Mouse (Mus musculus) E14TG2a.4 (cell line): ENCODE measurements around the gene Lyar.

Experiments used
- H3K27me3 ChIP-seq: 2 replicates; pipeline ENCODE4 v1.6.1; 2014; ENCODE audit warnings: low read length, control low read depth; ENCODE audit not compliant: insufficient read depth
- H3K36me3 ChIP-seq: 2 replicates; pipeline ENCODE4 v1.6.1; 2014; ENCODE audit warnings: low read length, control low read depth; ENCODE audit not compliant: insufficient read depth
- H3K4me1 ChIP-seq: replicated peaks from 2 replicates; pipeline ENCODE4 v1.6.1; 2014; ENCODE audit warnings: low read depth, low read length, control low read depth
- H3K4me3 ChIP-seq: replicated peaks from 2 replicates; pipeline ENCODE4 v1.5.1; 2014; ENCODE audit warnings: mild to moderate bottlenecking, low read length
- H3K9me3 ChIP-seq: 2 replicates; pipeline ENCODE4 v1.6.1; 2014; ENCODE audit warnings: low read length, control low read depth
- CTCF ChIP-seq: conservative IDR thresholded peaks from 2 replicates; pipeline ENCODE4 v1.5.1; 2014; ENCODE audit warnings: low read length
- NANOG ChIP-seq: IDR thresholded peaks from 2 replicates; pipeline ENCODE4 v1.6.1; 2014; ENCODE audit warnings: borderline replicate concordance, low read length, mixed read lengths
- POU5F1 ChIP-seq: IDR thresholded peaks from 2 replicates; pipeline ENCODE4 v1.6.1; 2014; ENCODE audit warnings: low read length, borderline replicate concordance

Gene Lyar

GRCm38 (mm10) chr5:38196821-38197481 lies 23.3 kb upstream of the Lyar start:
- H3K4me1 ChIP-seq = 0 out of 2 replicates have a peak, but pooled peaks cover 3% of the 10 kb centered on the region

DNA sequence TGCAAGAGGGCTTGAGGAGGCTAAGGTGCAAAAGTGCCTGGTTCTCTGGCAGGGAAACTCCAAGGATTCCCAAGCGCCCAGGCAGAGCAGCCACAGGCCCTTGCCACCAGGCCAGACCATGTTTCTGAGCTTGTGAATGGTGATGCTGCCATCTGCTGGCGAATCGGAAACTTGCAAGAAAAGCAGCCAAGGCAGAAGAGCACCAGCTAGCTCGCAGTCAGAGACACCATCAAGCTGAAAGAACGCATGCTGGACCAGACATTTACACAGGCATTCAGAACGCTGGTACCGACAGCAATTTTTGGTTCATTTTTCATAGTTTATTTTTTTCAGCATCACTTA lies 22.8 kb upstream of the Lyar start:
- TF ChIP-seq POU5F1 (no peak), CTCF (peak; percentile 70)
- Histone ChIP-seq H3K4me3 (no peak overlapping the region), H3K4me1 (0 out of 2 replicates have a peak, but pooled peaks cover 3% of the 10 kb centered on the region), H3K27me3 (0 out of 2 replicates have a peak, but pooled peaks cover 2% of the 10 kb centered on the region), H3K9me3 (no peaks in the 10 kb centered on the region), H3K36me3 (peaks cover 27% of the 10 kb centered on the region)

More at GRCm38 (mm10) chr5:38196821-38197481, 23.3 kb upstream of the Lyar start:
- Histone ChIP-seq H3K27me3 (0 out of 2 replicates have a peak, but pooled peaks cover 2% of the 10 kb centered on the region), H3K36me3 (peaks cover 22% of the 10 kb centered on the region), H3K4me3 (no peak overlapping the region), H3K9me3 (no peaks in the 10 kb centered on the region)
- no peak for TF ChIP-seq POU5F1
- no peak for TF ChIP-seq NANOG
- no peak for TF ChIP-seq CTCF

GRCm38 (mm10) chr5:38199686-38200085 lies 20.6 kb upstream of the Lyar start:
- 0 out of 2 replicates have a peak, but pooled peaks cover 7% of the 10 kb centered on the region for H3K4me1 ChIP-seq
- no peaks in the 10 kb centered on the region for H3K27me3 ChIP-seq
- TF ChIP-seq POU5F1 = no peak
- no peak for TF ChIP-seq CTCF
- TF ChIP-seq NANOG = no peak
- no peaks in the 10 kb centered on the region for H3K9me3 ChIP-seq
- no peak overlapping the region for H3K4me3 ChIP-seq
- H3K36me3 ChIP-seq = peaks cover 49% of the 10 kb centered on the region

GRCm38 (mm10) chr5:38205303-38205726 lies 15.0 kb upstream of the Lyar start:
- Histone ChIP-seq H3K27me3 (no peaks in the 10 kb centered on the region), H3K9me3 (no peaks in the 10 kb centered on the region), H3K4me1 (peaks cover 24% of the 10 kb centered on the region), H3K36me3 (peaks cover 77% of the 10 kb centered on the region), H3K4me3 (no peak overlapping the region)
- TF ChIP-seq POU5F1 (no peak), NANOG (no peak), CTCF (no peak)

GRCm38 (mm10) chr5:38208985-38209384 lies 11.3 kb upstream of the Lyar start:
- H3K36me3 ChIP-seq = peaks cover 76% of the 10 kb centered on the region
- no peaks in the 10 kb centered on the region for H3K9me3 ChIP-seq
- no peak overlapping the region for H3K4me3 ChIP-seq
- H3K4me1 ChIP-seq = peaks cover 26% of the 10 kb centered on the region
- no peaks in the 10 kb centered on the region for H3K27me3 ChIP-seq
- TF ChIP-seq CTCF (no peak), POU5F1 (no peak), NANOG (no peak)

- Histone ChIP-seq H3K4me3 (no peak overlapping the region), H3K27me3 (no peaks in the 10 kb centered on the region), H3K36me3 (peaks cover 79% of the 10 kb centered on the region), H3K4me1 (peaks cover 26% of the 10 kb centered on the region), H3K9me3 (no peaks in the 10 kb centered on the region)
- no peak for TF ChIP-seq POU5F1
- no peak for TF ChIP-seq CTCF
- TF ChIP-seq NANOG = no peak
These were observed 8.6 kb upstream of the Lyar start for GRCm38 (mm10) chr5:38211691-38212090.

- H3K36me3 ChIP-seq = peaks cover 84% of the 10 kb centered on the region
- no peaks in the 10 kb centered on the region for H3K27me3 ChIP-seq
- TF ChIP-seq CTCF = no peak
- H3K4me3 ChIP-seq = no peak overlapping the region
- H3K9me3 ChIP-seq = no peaks in the 10 kb centered on the region
- H3K4me1 ChIP-seq = peaks cover 32% of the 10 kb centered on the region
These were observed 7.3 kb upstream of the Lyar start for GRCm38 (mm10) chr5:38213009-38213408.

DNA sequence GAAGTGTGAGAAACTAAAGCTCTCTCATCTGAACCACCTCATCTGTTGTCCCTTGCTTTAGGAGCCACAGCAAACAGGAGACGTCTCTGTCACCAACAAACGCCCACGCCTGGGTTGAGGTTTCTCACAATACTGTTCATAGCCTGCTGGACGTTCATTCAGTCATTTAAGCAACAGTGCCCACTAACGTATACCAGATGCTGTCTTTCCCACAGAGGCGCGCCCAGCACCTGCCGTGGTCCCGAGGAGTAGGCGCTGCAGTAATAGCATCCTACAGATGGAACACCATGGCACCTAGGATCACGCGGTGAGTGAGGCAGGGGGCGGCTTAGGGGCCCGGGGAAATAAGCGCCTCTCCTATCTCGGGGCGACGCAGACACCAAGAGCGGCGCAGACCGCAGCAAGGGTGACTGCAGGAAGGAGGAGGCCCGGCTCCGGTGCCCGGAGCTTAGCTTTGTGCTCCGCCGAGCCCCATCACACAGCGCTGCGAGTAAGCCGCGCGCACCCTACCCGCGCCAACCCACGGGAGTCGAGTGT lies 431 bp upstream of the Lyar start:
- Histone ChIP-seq H3K4me3 (peak overlapping the region; percentile 99), H3K9me3 (no peaks in the 10 kb centered on the region), H3K27me3 (no peaks in the 10 kb centered on the region), H3K36me3 (peaks cover 54% of the 10 kb centered on the region), H3K4me1 (peaks cover 41% of the 10 kb centered on the region)
- TF ChIP-seq CTCF (no peak), NANOG (no peak), POU5F1 (no peak)

DNA sequence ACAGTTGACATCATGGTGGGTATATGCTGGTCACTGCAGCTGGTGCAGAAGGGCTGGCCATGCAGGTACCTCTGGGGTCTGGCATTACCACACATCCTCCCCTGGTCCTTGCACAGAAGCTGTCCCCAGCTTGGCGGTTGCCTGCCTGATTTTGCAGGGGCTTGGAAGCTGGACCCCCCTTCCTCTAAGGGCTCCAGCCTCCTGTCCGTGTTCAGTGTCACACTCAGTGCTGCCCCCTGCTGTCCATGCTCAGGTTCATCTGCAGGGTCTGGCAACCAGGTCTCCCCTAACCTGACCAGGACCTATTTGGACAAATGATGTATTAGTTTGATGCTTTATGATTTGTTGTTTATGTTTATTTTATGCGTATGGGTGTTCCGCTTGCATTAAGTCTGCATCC lies 15.2 kb downstream of the Lyar start:
- Histone ChIP-seq H3K27me3 (no peaks in the 10 kb centered on the region), H3K9me3 (no peaks in the 10 kb centered on the region), H3K36me3 (peaks cover 59% of the 10 kb centered on the region), H3K4me1 (peaks cover 8% of the 10 kb centered on the region), H3K4me3 (no peak overlapping the region)
- TF ChIP-seq POU5F1 (no peak), CTCF (peak; percentile 73), NANOG (no peak)
